Mouse (Mus musculus): ENCODE measurements around the gene L3mbtl3.

- TF ChIP-seq EP300 (IDR thresholded peaks at IDR 0.05; ENCODE audit: low read depth) (no peak), CTCF (IDR thresholded peaks at IDR 0.05; ENCODE audit: low read depth) (no peak)
These were observed 4.4 kb downstream of the L3mbtl3 start for GRCm38 (mm10) chr10:26371416-26371815.
